Mouse (Mus musculus) layer of hippocampus, adult 8-10 months (tissue): ENCODE measurements at regions not wholly inside any gene's neighbourhood (a gene's known extent, or its start where the extent isn't known, plus 50 kb on each side); places are given as distances from the start of the nearest gene placed in this dataset.
A peak's percentile ranks its signal among the peaks of the same experiment; 100 is the strongest.

ENCODE experiments used
- DNase-seq, 2 experiments: peaks; one replicate each; pipeline ENCODE4 v3.0.0; 2022; ENCODE audit warnings: low spot score in 2 of 2

- no peak for DNase-seq
Measured at GRCm38 (mm10) chr3:25240196-25240595, 96.1 kb upstream of the Naaladl2 start.

GRCm38 (mm10) chr3:25220601-25221000, 76.5 kb upstream of the Naaladl2 start:
- no peak for DNase-seq

- peak; percentile 6 to 7 for DNase-seq
Measured at GRCm38 (mm10) chr3:25208041-25208685, 64.1 kb upstream of the Naaladl2 start.
